Mouse (Mus musculus): Measurements from ENCODE around the gene Mfsd4b4. TPM values are rescaled to one million over a fixed set of nuclear protein-coding genes. Genes with fewer than 3 reads are reported as not detected.
A peak's percentile ranks its signal among the peaks of the same experiment; 100 is the strongest.

Gene Mfsd4b4
- polyA plus RNA-seq, 1 experiment from 2014 or later, result 1.2 TPM

DNA sequence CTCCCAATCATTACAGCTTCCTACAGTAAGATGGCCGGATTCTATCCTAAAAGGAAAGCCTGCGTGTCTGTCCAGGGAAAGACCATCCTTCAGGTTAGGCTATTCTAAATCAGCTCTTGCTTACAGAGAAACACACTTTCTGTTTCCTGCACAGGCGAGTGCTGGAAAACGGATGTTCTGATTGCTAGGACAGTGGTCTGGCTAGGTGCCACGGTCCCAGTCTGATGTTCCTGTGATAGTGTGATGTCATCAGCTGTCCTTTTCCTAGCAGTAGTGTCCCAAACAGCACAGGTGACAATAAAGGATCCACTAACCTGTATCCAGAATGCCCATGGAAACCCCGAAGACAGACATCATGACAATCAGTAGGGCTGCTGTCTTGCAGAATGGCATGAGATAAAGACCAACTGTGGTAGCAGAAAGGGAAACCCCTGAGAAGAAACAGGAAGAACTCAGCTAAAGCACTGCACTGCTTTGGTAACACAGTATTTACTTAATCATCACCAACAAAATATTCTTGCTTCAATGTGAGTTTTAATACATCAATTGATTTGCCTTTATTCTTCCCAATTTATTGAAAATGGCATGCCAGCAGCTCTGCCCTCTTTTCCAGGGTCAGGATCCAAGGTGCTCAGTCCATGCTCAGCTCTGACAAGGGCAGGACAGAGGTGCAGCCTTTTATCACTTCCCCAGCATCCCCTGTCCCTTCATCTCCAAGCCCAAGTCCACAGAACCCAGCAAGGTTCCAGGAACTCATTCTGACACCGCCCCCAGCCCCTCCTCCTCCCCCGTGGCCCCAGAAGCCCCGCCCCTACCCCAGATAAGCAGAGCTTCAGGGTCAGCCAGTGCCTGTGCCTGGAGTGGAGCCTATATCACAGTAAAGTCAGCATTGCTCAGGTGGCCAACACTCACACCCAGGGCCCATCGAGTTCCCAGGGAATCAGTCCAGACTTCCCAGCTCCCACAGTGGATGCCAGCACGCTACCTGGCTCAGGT is 5.0 kb downstream of the Mfsd4b4 start:
- ATAC-seq (ENCODE audit: insufficient read depth), result peak; percentile 48
- no peak overlapping the region for H3K27ac ChIP-seq (replicated peaks)

DNA sequence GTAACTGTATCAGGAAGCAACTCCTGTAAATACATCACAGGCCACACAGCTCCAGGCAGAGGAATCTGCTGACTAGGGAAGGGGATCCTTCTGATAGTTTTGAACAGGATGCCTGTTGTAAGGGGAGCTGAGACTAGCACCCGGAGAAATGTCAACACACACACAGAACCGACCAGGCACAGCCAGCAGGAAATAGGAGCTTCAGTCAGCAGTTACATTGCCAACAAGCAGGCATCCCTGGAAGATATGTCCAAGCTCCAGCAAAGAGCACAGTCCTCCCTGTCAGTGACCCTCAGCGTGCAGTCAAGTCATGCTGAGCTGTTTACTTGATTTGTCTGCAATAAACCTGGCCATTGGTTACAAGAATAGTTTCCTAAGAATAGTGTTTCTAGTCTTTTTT is 10.4 kb downstream of the Mfsd4b4 start:
- Histone ChIP-seq H3K4me2 (no peak overlapping the region), H3K27ac (replicated peaks) (no peak overlapping the region), H3K36me3 (replicated peaks) (no peaks in the 10 kb centered on the region), H3K27me3 (no peaks in the 10 kb centered on the region), H3K9ac (no peak overlapping the region), H3K4me3 (replicated peaks) (no peak overlapping the region), H3K4me1 (replicated peaks) (peaks cover 3% of the 10 kb centered on the region), H3K9me3 (replicated peaks) (no peaks in the 10 kb centered on the region)
- 44% methylated on average over 3 of the region's 3 CpGs for WGBS (ENCODE audit: insufficient replicate concordance)
- ATAC-seq (ENCODE audit: insufficient read depth), result no peak

More for the DNA sequence above, 5.0 kb downstream of the Mfsd4b4 start:
- no peaks in the 10 kb centered on the region for H3K9me3 ChIP-seq (replicated peaks)
- WGBS (ENCODE audit: insufficient replicate concordance), result 47% methylated on average over 11 of the region's 11 CpGs
- H3K27me3 ChIP-seq, result no peaks in the 10 kb centered on the region
- no peak overlapping the region for H3K9ac ChIP-seq
- H3K4me2 ChIP-seq, result peak overlapping the region; percentile 18; the same call in 1 of the 2 replicates
- no peaks in the 10 kb centered on the region for H3K36me3 ChIP-seq (replicated peaks)
- no peak overlapping the region for H3K4me3 ChIP-seq (replicated peaks)
- H3K4me1 ChIP-seq (replicated peaks), result peaks cover 34% of the 10 kb centered on the region

DNA sequence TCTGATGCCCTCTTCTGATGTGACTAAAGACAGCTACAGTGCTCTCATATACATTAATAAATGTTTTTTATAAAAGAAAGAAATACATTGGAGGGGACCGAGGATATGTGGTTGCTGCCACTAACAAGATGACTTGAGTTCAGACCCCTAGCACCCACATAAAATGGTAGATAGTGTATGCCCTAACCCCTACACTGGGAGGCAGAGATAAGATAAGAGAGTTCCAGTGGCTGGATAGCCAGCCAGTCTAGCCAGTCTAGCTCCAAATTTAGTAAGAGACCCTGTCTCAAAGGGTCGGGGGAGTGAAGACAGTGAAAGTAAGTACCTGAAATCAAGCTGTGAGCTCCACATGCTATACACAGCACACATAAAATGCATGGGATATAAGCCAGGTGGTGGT is 33.5 kb downstream of the Mfsd4b4 start:
- no peak overlapping the region for H3K4me3 ChIP-seq (replicated peaks)
- no peak overlapping the region for H3K27ac ChIP-seq (replicated peaks)
- 26% methylated on average over 2 of the region's 2 CpGs for WGBS (ENCODE audit: insufficient replicate concordance)
- H3K9me3 ChIP-seq (replicated peaks), result no peaks in the 10 kb centered on the region
- no peak overlapping the region for H3K4me2 ChIP-seq
- no peak for ATAC-seq (ENCODE audit: insufficient read depth)
- peaks cover 40% of the 10 kb centered on the region for H3K36me3 ChIP-seq (replicated peaks)
- H3K27me3 ChIP-seq, result no peaks in the 10 kb centered on the region
- H3K9ac ChIP-seq, result no peak overlapping the region
- peaks cover 7% of the 10 kb centered on the region for H3K4me1 ChIP-seq (replicated peaks)

DNA sequence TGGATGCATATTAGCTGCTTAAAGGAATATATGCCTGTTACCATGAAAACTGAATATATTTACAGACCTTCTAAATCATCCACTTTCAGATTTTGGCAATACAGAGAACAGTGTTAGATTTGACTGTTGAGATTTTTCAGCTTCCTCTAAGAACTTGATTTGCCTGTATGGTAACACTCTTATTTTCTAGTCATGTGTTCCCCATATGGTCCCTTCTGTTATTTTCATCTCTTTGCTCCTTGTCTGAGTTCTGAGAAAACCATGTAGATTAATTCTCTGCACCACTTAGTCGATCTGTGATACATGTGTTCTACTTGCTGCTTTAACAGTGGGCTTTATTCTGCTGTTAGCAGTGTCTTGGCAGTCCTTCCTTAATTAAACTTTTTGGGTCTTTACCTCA is 56.4 kb downstream of the Mfsd4b4 start:
- Histone ChIP-seq H3K27ac (replicated peaks) (no peak overlapping the region), H3K36me3 (replicated peaks) (peaks cover 35% of the 10 kb centered on the region), H3K4me1 (replicated peaks) (no peaks in the 10 kb centered on the region), H3K4me3 (replicated peaks) (no peak overlapping the region), H3K9ac (no peak overlapping the region), H3K9me3 (replicated peaks) (no peaks in the 10 kb centered on the region), H3K27me3 (no peaks in the 10 kb centered on the region), H3K4me2 (no peak overlapping the region)
- 75% methylated on average over 1 of the region's 1 CpGs for WGBS (ENCODE audit: insufficient replicate concordance)
- ATAC-seq (ENCODE audit: insufficient read depth), result no peak

Other genes with a start within 250 kb of the Mfsd4b4 start
- 3.1 and 4.4 TPM in 2 replicates for gene Rev3l, start 167.1 kb downstream of the Mfsd4b4 start, polyA plus RNA-seq (2015; fragmentation: Nextera tagmentation; extraction: Ambion mirVana)
- not detected in 2 replicates for gene Mfsd4b2, start 27.7 kb upstream of the Mfsd4b4 start, polyA plus RNA-seq (2015; fragmentation: Nextera tagmentation; extraction: Ambion mirVana)
- 2.8 and 3.4 TPM in 2 replicates for gene Mfsd4b3, start 60.9 kb upstream of the Mfsd4b4 start, polyA plus RNA-seq (2015; fragmentation: Nextera tagmentation; extraction: Ambion mirVana)
- 0.07 and 0.10 TPM in 2 replicates for gene Mfsd4b5, start 87.4 kb upstream of the Mfsd4b4 start, polyA plus RNA-seq (2015; fragmentation: Nextera tagmentation; extraction: Ambion mirVana)
- 0.54 and 0.70 TPM in 2 replicates for gene Mfsd4b1, start 126.0 kb upstream of the Mfsd4b4 start, polyA plus RNA-seq (2015; fragmentation: Nextera tagmentation; extraction: Ambion mirVana)
- 79.2 and 87.6 TPM in 2 replicates for gene Slc16a10, start 243.0 kb upstream of the Mfsd4b4 start, polyA plus RNA-seq (2015; fragmentation: Nextera tagmentation; extraction: Ambion mirVana)